Mouse (Mus musculus) layer of hippocampus, adult 18-20 months (tissue): Measurements from ENCODE around the gene Zfand4. TPM values are rescaled to one million over a fixed set of nuclear protein-coding genes. Genes with fewer than 3 reads are reported as not detected.

Experiments used
- DNase-seq, 2 experiments: peaks; one replicate each; pipeline ENCODE4 v3.0.0; 2022; ENCODE audit warnings: low spot score in 2 of 2
- total RNA-seq, 2 experiments: library from RNA; stranded (reverse); gene quantifications; 2 replicates each; pipeline ENCODE4 v1.2.3; 2021

The Zfand4 gene
- total RNA-seq, 2 experiments from 2014 or later, result 7.3 to 8.2 TPM

DNA sequence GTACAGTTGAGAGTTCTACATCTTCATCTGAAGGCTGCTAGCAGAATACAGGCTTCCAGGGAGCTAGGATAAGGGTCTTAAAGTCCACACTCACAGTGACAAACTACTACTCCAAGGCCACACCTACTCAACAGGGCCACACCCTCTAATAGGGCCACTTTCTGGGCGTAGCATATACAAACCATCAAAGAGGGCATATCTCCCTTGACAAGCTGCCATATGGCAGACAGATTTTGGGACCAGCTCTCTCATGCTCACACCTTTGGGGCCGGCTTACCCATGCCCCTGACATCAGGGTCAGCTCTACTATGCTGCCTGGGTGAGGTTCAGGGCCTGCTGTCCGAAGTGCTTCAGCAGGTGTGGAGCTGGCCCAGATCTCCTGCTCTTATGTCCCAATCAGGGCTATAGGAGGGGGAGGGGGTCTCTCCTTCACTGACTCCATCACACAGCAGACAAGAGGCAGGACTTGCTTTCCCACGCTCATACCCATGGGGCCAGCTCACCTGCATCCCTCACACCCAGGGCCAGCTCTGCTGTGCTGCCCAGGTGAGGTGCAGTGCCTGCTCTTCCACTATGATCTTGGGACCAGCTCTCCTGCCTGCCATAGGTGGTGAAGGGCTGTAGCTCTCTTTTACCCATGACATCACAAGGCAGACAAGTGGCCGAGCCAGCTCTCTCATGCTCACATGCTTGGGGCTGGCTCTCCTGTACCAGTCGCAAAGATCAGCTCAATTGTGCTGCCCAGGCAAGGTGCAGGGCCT, 106.4 kb downstream of the Zfand4 start:
- DNase-seq, result no peak

DNA sequence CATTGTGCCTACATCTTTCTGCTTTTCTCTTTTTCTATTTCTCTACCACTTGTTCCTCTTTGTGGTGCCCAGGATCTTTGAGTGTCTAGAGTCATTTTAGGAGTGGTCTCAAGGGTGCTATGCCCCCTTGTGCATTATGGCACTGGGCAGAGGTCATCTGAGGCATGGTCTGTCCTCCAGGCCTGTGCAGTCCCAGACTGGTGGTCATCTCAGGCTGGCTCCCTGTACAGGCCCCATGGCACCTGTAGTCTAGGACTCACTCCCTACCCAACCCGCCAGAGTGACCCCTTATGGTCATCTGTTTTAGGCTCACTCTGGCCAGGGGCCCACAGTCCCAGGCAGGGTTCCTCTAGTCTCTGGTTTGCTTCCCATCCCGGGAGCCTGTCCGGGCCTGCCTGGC, 107.5 kb downstream of the Zfand4 start:
- no peak for DNase-seq

DNA sequence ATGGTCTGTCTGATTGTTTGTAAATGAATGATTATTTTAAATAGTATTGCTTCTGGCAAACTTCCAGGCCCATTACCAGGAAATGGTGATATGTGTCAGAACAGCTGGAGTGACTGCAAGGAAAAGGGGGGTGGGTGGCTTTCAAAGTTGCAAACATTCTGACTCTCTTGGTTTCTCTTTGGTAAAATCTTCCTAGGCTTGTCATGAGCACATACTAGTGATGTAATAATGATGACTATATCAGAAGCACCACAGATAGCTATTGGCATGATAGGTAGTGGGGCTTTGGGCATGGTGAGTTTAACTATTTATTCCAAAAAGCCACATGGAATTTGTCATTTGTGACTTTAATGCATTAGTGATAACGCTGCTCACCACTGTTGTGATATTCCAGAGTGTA, 110.1 kb downstream of the Zfand4 start:
- no peak for DNase-seq

DNA sequence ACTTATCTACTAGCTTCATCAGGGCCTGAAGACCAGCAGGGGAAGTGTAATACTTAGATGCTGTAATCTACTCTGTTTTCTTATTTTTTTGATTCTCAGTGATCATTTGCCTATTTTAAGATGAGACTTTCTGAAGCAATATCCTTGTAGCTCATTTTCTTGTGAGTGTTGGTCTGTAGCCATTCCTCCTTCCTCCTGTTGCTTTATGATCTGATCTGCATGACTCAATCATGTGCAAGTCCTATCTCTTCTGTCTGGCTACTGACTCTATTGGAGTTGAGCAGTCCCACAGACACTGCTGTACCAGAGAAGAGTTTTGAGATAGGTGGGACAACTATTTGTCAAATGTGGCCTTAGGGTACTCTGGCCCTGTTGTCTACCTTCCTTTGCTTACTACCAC, 110.6 kb downstream of the Zfand4 start:
- no peak for DNase-seq

DNA sequence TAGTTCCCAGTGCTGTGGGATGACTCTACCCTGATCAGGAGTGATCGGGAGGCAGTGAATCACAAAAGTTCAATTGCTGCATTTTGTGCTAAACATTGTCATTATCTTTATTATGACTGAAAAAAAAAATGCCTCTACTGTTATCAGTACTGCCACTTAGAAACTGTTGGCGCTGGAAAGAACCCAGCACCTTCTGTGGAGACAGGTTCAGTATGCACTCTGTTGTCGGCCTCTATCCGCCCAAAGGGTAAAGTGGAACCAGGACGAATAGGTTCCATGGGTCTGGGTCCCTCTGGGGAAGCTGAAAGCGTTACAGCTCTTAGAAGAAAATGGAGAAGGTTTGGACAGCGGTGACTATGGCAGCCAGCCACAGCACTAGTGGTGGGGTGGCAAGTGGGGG, 114.9 kb downstream of the Zfand4 start:
- DNase-seq, result no peak

Other genes starting within 250 kb of the Zfand4 start
- 10 to 100 TPM; 82.0 to 91.7 TPM for gene Tmcc1, start 70.7 kb upstream of the Zfand4 start, total RNA-seq
- gene Washc2, start 56.2 kb upstream of the Zfand4 start, total RNA-seq, result 100 to 1,000 TPM in 1 of 2 experiments, 10 to 100 TPM in 1; 99.2 to 110 TPM
- gene March8, start 73.8 kb downstream of the Zfand4 start, total RNA-seq, result 10 to 100 TPM; 51.5 to 52.4 TPM
- 1 to 10 TPM; 1.1 to 1.5 TPM for gene Alox5, start 197.0 kb downstream of the Zfand4 start, total RNA-seq
- gene Olfr211, start 224.9 kb downstream of the Zfand4 start, total RNA-seq, result not detected
- gene Olfr212, start 242.3 kb downstream of the Zfand4 start, total RNA-seq, result not detected